Mouse (Mus musculus): Measurements from ENCODE around the gene Scamp4. TPM values are rescaled to one million over a fixed set of nuclear protein-coding genes. Genes with fewer than 3 reads are reported as not detected.

Gene Scamp4
- polyA plus RNA-seq, 1 experiment from 2014 or later: 84.6 TPM

- no peaks in the 10 kb centered on the region for H3K27me3 ChIP-seq (replicated peaks; ENCODE audit: control insufficient read depth, insufficient read depth, low read length)
- ATAC-seq (ENCODE audit: low read depth) (no peak), DNase-seq (ENCODE audit: low spot score) (no peak)
- H3K4me2 ChIP-seq (ENCODE audit: low read depth, low read length): peak overlapping the region; percentile 13; the same call in 1 of the 2 replicates
- no peak overlapping the region for H3K27ac ChIP-seq (replicated peaks; ENCODE audit: low read depth, low read length)
- WGBS: 92% methylated on average over 6 of the region's 8 CpGs
- H3K36me3 ChIP-seq (ENCODE audit: control insufficient read depth, insufficient read depth, low read length): peaks cover 38% of the 10 kb centered on the region
- no peaks in the 10 kb centered on the region for H3K9me3 ChIP-seq (ENCODE audit: control insufficient read depth, low read length)
- H3K9ac ChIP-seq (ENCODE audit: low read depth, low read length): no peak overlapping the region
- H3K4me3 ChIP-seq (ENCODE audit: low read depth, low read length): no peak overlapping the region
- peaks cover 11% of the 10 kb centered on the region for H3K4me1 ChIP-seq (ENCODE audit: control insufficient read depth, insufficient read depth, low read length)
Observed at GRCm38 (mm10) chr10:80585581-80585980, 17.1 kb upstream of the Scamp4 start.

- Histone ChIP-seq H3K27ac (replicated peaks; ENCODE audit: low read depth, low read length) (peak overlapping the region; percentile 16; the same call in 1 of the 2 replicates), H3K9me3 (ENCODE audit: control insufficient read depth, low read length) (no peaks in the 10 kb centered on the region), H3K4me1 (ENCODE audit: control insufficient read depth, insufficient read depth, low read length) (peaks cover 11% of the 10 kb centered on the region), H3K27me3 (replicated peaks; ENCODE audit: control insufficient read depth, insufficient read depth, low read length) (no peaks in the 10 kb centered on the region), H3K9ac (ENCODE audit: low read depth, low read length) (peak overlapping the region; percentile 25; the same call in 1 of the 2 replicates), H3K4me3 (ENCODE audit: low read depth, low read length) (no peak overlapping the region; the same call in 1 of the 2 replicates), H3K36me3 (ENCODE audit: control insufficient read depth, insufficient read depth, low read length) (peaks cover 38% of the 10 kb centered on the region), H3K4me2 (ENCODE audit: low read depth, low read length) (peak overlapping the region; percentile 13; the same call in 1 of the 2 replicates)
- no peak for DNase-seq (ENCODE audit: low spot score)
- ATAC-seq (ENCODE audit: low read depth): no peak
- WGBS: 94% methylated on average over 35 of the region's 51 CpGs
Observed at GRCm38 (mm10) chr10:80586407-80587304, 16.0 kb upstream of the Scamp4 start.

GRCm38 (mm10) chr10:80587305-80587657 is 15.4 kb upstream of the Scamp4 start:
- Histone ChIP-seq H3K4me2 (ENCODE audit: low read depth, low read length) (no peak overlapping the region), H3K9ac (ENCODE audit: low read depth, low read length) (no peak overlapping the region), H3K36me3 (ENCODE audit: control insufficient read depth, insufficient read depth, low read length) (peaks cover 36% of the 10 kb centered on the region), H3K27ac (replicated peaks; ENCODE audit: low read depth, low read length) (peak overlapping the region; percentile 16; the same call in 1 of the 2 replicates), H3K27me3 (replicated peaks; ENCODE audit: control insufficient read depth, insufficient read depth, low read length) (no peaks in the 10 kb centered on the region), H3K9me3 (ENCODE audit: control insufficient read depth, low read length) (no peaks in the 10 kb centered on the region), H3K4me1 (ENCODE audit: control insufficient read depth, insufficient read depth, low read length) (peaks cover 11% of the 10 kb centered on the region), H3K4me3 (ENCODE audit: low read depth, low read length) (no peak overlapping the region)
- 45% methylated on average over 3 of the region's 4 CpGs for WGBS
- ATAC-seq (ENCODE audit: low read depth) (no peak), DNase-seq (ENCODE audit: low spot score) (peak; percentile 44)

- no peak for ATAC-seq (ENCODE audit: low read depth)
- WGBS: 16% methylated on average over 12 of the region's 12 CpGs
- H3K4me2 ChIP-seq (ENCODE audit: low read depth, low read length): peak overlapping the region; percentile 98
- peak overlapping the region; percentile 94 for H3K9ac ChIP-seq (ENCODE audit: low read depth, low read length)
- H3K36me3 ChIP-seq (ENCODE audit: control insufficient read depth, insufficient read depth, low read length): peaks cover 17% of the 10 kb centered on the region
- peak overlapping the region; percentile 65; the same call in 1 of the 2 replicates for H3K27ac ChIP-seq (replicated peaks; ENCODE audit: low read depth, low read length)
- H3K27me3 ChIP-seq (replicated peaks; ENCODE audit: control insufficient read depth, insufficient read depth, low read length): no peaks in the 10 kb centered on the region
- H3K4me1 ChIP-seq (ENCODE audit: control insufficient read depth, insufficient read depth, low read length): peaks cover 11% of the 10 kb centered on the region
- H3K4me3 ChIP-seq (ENCODE audit: low read depth, low read length): peak overlapping the region; percentile 99
- H3K9me3 ChIP-seq (ENCODE audit: control insufficient read depth, low read length): no peaks in the 10 kb centered on the region
- no peak for DNase-seq (ENCODE audit: low spot score)
Observed at GRCm38 (mm10) chr10:80589127-80589878, 13.4 kb upstream of the Scamp4 start.

- H3K4me1 ChIP-seq (ENCODE audit: control insufficient read depth, insufficient read depth, low read length): peaks cover 11% of the 10 kb centered on the region
- H3K27ac ChIP-seq (replicated peaks; ENCODE audit: low read depth, low read length): peak within 1 kb of the TSS; percentile 65
- H3K27me3 ChIP-seq (replicated peaks; ENCODE audit: control insufficient read depth, insufficient read depth, low read length): no peaks in the 10 kb centered on the region
- WGBS: under 1% methylated on average over 42 of the region's 73 CpGs
- peak; percentile 99 for DNase-seq (ENCODE audit: low spot score)
- H3K9me3 ChIP-seq (ENCODE audit: control insufficient read depth, low read length): no peaks in the 10 kb centered on the region
- peak within 1 kb of the TSS; percentile 99 for H3K4me3 ChIP-seq (ENCODE audit: low read depth, low read length)
- H3K4me2 ChIP-seq (ENCODE audit: low read depth, low read length): peak within 1 kb of the TSS; percentile 98
- peaks cover 14% of the 10 kb centered on the region for H3K36me3 ChIP-seq (ENCODE audit: control insufficient read depth, insufficient read depth, low read length)
- H3K9ac ChIP-seq (ENCODE audit: low read depth, low read length): peak within 1 kb of the TSS; percentile 94
- ATAC-seq (ENCODE audit: low read depth): peak; percentile 97
Observed at GRCm38 (mm10) chr10:80589879-80590854, 12.5 kb upstream of the Scamp4 start, which contains the start of gene Abhd17a. Gene Abhd17a, minus strand, starts transcription at chr10:80590341.

- no peak overlapping the region for H3K9ac ChIP-seq (ENCODE audit: low read depth, low read length)
- no peak overlapping the region for H3K4me2 ChIP-seq (ENCODE audit: low read depth, low read length)
- no peaks in the 10 kb centered on the region for H3K36me3 ChIP-seq (ENCODE audit: control insufficient read depth, insufficient read depth, low read length)
- H3K4me1 ChIP-seq (ENCODE audit: control insufficient read depth, insufficient read depth, low read length): no peaks in the 10 kb centered on the region
- DNase-seq (ENCODE audit: low spot score) (no peak), ATAC-seq (ENCODE audit: low read depth) (no peak)
- no peaks in the 10 kb centered on the region for H3K27me3 ChIP-seq (replicated peaks; ENCODE audit: control insufficient read depth, insufficient read depth, low read length)
- no peaks in the 10 kb centered on the region for H3K9me3 ChIP-seq (ENCODE audit: control insufficient read depth, low read length)
- H3K4me3 ChIP-seq (ENCODE audit: low read depth, low read length): no peak overlapping the region
- no peak overlapping the region for H3K27ac ChIP-seq (replicated peaks; ENCODE audit: low read depth, low read length)
- 46% methylated on average over 4 of the region's 4 CpGs for WGBS
Observed at GRCm38 (mm10) chr10:80596318-80596717, 6.4 kb upstream of the Scamp4 start.

- Histone ChIP-seq H3K4me1 (ENCODE audit: control insufficient read depth, insufficient read depth, low read length) (peaks cover 16% of the 10 kb centered on the region), H3K27ac (replicated peaks; ENCODE audit: low read depth, low read length) (peak overlapping the region; percentile 78; the same call in 1 of the 2 replicates), H3K4me3 (ENCODE audit: low read depth, low read length) (peak overlapping the region; percentile 64), H3K27me3 (replicated peaks; ENCODE audit: control insufficient read depth, insufficient read depth, low read length) (no peaks in the 10 kb centered on the region), H3K9ac (ENCODE audit: low read depth, low read length) (peak overlapping the region; percentile 69), H3K4me2 (ENCODE audit: low read depth, low read length) (peak overlapping the region; percentile 94), H3K36me3 (ENCODE audit: control insufficient read depth, insufficient read depth, low read length) (peaks cover 21% of the 10 kb centered on the region), H3K9me3 (ENCODE audit: control insufficient read depth, low read length) (no peaks in the 10 kb centered on the region)
- 29% methylated on average over 7 of the region's 7 CpGs for WGBS
- ATAC-seq (ENCODE audit: low read depth) (no peak), DNase-seq (ENCODE audit: low spot score) (no peak)
Observed at GRCm38 (mm10) chr10:80603364-80603763, 692 bp downstream of the Scamp4 start.
